Mouse (Mus musculus): ENCODE data around the gene Slc5a4a. TPM values are rescaled to one million over a fixed set of nuclear protein-coding genes. Genes with fewer than 3 reads are reported as not detected.

Gene Slc5a4a
- polyA plus RNA-seq, 1 experiment from 2014 or later: not detected

DNA sequence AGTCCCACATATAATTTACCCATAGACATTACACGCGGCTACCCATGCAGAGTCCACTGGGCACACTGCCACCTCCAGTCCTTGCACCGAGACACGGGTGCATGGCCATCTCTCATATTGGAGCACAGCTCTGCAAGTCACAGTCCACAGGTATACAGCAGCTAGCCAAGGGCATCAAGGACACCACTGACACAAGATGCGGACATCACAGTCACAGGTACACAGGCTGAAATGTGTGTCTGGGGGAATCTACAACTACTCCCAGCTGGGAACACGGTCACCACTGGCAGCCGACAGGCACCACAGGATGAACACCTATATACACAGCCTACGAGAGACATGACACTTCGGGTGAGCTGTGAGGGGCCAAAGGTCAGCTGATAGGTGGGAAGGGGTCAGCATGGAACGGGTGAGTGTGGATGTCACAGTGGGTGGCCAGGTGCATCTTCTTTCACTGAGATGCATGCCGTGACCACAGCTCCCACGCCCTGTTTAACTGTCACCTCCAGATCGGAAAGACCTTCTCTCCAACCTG lies 60.1 kb downstream of the Slc5a4a start:
- Histone ChIP-seq H3K27ac (ENCODE audit: low read depth, low read length) (no peak overlapping the region), H3K36me3 (ENCODE audit: control insufficient read depth, insufficient read depth, low read length) (peaks cover 18% of the 10 kb centered on the region; the same call in 1 of the 2 replicates), H3K27me3 (ENCODE audit: control insufficient read depth, insufficient read depth, low read length) (no peaks in the 10 kb centered on the region), H3K4me1 (ENCODE audit: control insufficient read depth, insufficient read depth, low read length) (no peaks in the 10 kb centered on the region), H3K4me3 (ENCODE audit: low read length) (no peak overlapping the region), H3K9me3 (ENCODE audit: control insufficient read depth, low read length) (no peaks in the 10 kb centered on the region), H3K4me2 (replicated peaks; ENCODE audit: low read depth, low read length) (no peak overlapping the region), H3K9ac (ENCODE audit: low read depth, low read length) (no peak overlapping the region)
- WGBS: 87% methylated on average over 13 of the region's 13 CpGs
- no peak for ATAC-seq (ENCODE audit: low FRiP score, low TSS enrichment)

DNA sequence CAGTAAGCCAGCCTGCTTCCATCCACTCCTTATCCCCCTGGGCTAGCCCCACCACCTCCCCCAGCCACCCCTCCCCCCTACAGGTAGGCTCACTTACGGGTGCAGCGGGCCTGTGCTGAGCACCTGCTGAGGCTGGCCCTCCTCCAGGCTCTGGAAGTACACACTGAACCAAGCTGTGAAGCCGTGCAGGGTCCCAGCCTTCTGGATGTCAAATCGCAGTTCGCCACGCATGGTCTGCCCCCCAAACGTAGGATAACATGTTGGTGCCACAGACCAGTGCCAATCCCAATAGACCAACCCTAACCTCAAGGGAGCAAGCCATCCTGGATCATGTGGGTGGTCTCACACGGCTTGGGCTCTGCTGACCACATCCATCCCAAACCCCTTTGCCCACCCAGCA lies 62.0 kb downstream of the Slc5a4a start:
- no peaks in the 10 kb centered on the region for H3K27me3 ChIP-seq (ENCODE audit: control insufficient read depth, insufficient read depth, low read length)
- H3K4me3 ChIP-seq (ENCODE audit: low read length): no peak overlapping the region
- no peaks in the 10 kb centered on the region; the same call in 1 of the 2 replicates for H3K9me3 ChIP-seq (ENCODE audit: control insufficient read depth, low read length)
- H3K27ac ChIP-seq (ENCODE audit: low read depth, low read length): no peak overlapping the region
- H3K36me3 ChIP-seq (ENCODE audit: control insufficient read depth, insufficient read depth, low read length): peaks cover 23% of the 10 kb centered on the region; the same call in 1 of the 2 replicates
- no peak overlapping the region for H3K9ac ChIP-seq (ENCODE audit: low read depth, low read length)
- no peak overlapping the region for H3K4me2 ChIP-seq (replicated peaks; ENCODE audit: low read depth, low read length)
- ATAC-seq (ENCODE audit: low FRiP score, low TSS enrichment): no peak
- no peaks in the 10 kb centered on the region for H3K4me1 ChIP-seq (ENCODE audit: control insufficient read depth, insufficient read depth, low read length)
- 88% methylated on average over 8 of the region's 8 CpGs for WGBS

DNA sequence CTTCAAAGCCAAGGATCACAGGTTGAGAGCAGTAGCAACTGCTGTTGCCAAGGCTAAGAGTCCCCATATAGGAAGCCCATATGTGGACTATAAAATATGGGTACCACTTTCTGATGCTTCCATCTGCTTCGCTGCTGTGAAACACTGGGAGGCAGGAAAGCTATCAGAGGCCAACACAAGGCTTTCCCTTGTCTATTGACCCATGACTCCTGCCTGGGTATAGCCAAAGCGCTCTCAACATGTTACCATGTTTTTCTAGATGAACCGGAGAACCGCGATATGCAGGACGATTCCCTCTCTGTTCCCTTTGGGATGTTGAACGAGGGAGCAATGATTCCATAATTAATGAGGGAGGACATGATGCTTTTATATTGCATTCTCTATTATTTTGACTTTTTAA lies 63.6 kb downstream of the Slc5a4a start:
- ATAC-seq (ENCODE audit: low FRiP score, low TSS enrichment): no peak
- no peaks in the 10 kb centered on the region for H3K4me1 ChIP-seq (ENCODE audit: control insufficient read depth, insufficient read depth, low read length)
- no peaks in the 10 kb centered on the region for H3K27me3 ChIP-seq (ENCODE audit: control insufficient read depth, insufficient read depth, low read length)
- H3K9me3 ChIP-seq (ENCODE audit: control insufficient read depth, low read length): peaks cover 9% of the 10 kb centered on the region
- H3K4me2 ChIP-seq (replicated peaks; ENCODE audit: low read depth, low read length): no peak overlapping the region
- H3K27ac ChIP-seq (ENCODE audit: low read depth, low read length): no peak overlapping the region
- no peak overlapping the region for H3K4me3 ChIP-seq (ENCODE audit: low read length)
- H3K9ac ChIP-seq (ENCODE audit: low read depth, low read length): no peak overlapping the region
- WGBS: 94% methylated on average over 7 of the region's 7 CpGs
- peaks cover 35% of the 10 kb centered on the region for H3K36me3 ChIP-seq (ENCODE audit: control insufficient read depth, insufficient read depth, low read length)

DNA sequence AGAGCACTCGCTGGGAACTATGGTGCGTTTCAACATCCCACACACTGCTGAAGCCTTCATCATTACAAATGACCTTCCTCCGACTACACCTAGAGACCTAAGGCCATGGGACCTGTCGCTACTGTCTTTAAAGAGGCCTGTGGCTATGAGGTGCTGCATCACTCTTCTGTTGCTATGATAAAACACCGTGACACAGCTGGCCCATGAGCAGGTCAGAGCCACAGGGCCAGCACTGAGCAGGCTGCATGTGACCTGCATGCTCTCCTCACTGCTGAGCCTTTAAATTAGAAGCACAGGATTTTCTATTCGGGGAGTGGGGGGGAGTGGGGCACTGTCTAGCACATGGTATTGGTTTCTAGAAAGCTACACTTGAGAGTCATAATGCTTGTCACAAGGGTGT lies 64.9 kb downstream of the Slc5a4a start:
- Histone ChIP-seq H3K4me2 (replicated peaks; ENCODE audit: low read depth, low read length) (no peak overlapping the region), H3K27ac (ENCODE audit: low read depth, low read length) (no peak overlapping the region), H3K4me3 (ENCODE audit: low read length) (no peak overlapping the region), H3K9ac (ENCODE audit: low read depth, low read length) (no peak overlapping the region), H3K9me3 (ENCODE audit: control insufficient read depth, low read length) (peaks cover 9% of the 10 kb centered on the region), H3K27me3 (ENCODE audit: control insufficient read depth, insufficient read depth, low read length) (no peaks in the 10 kb centered on the region), H3K4me1 (ENCODE audit: control insufficient read depth, insufficient read depth, low read length) (no peaks in the 10 kb centered on the region), H3K36me3 (ENCODE audit: control insufficient read depth, insufficient read depth, low read length) (peaks cover 43% of the 10 kb centered on the region)
- WGBS: 96% methylated on average over 6 of the region's 6 CpGs
- no peak for ATAC-seq (ENCODE audit: low FRiP score, low TSS enrichment)

DNA sequence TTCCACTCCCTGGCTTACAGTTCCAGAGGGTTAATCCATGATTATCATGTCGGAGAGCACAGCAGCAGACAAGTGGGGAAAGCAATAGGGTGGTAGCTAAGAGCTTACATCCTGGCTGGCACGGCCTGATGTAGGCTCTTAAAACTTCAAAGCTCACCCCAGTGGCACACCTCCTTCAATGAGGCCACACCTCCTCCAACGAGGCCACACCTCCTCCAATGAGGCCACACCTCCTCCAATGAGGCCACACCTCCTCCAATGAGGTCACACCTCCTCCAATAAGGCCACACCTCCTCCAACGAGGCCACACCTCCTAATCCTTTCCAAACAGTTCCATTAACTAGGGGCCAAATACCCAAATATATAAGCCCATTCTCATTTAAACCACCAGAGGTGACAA lies 66.9 kb downstream of the Slc5a4a start:
- ATAC-seq (ENCODE audit: low FRiP score, low TSS enrichment): no peak
- Histone ChIP-seq H3K4me2 (replicated peaks; ENCODE audit: low read depth, low read length) (no peak overlapping the region), H3K27me3 (ENCODE audit: control insufficient read depth, insufficient read depth, low read length) (no peaks in the 10 kb centered on the region), H3K4me1 (ENCODE audit: control insufficient read depth, insufficient read depth, low read length) (no peaks in the 10 kb centered on the region), H3K4me3 (ENCODE audit: low read length) (no peak overlapping the region), H3K9ac (ENCODE audit: low read depth, low read length) (no peak overlapping the region), H3K36me3 (ENCODE audit: control insufficient read depth, insufficient read depth, low read length) (peaks cover 36% of the 10 kb centered on the region), H3K27ac (ENCODE audit: low read depth, low read length) (no peak overlapping the region), H3K9me3 (ENCODE audit: control insufficient read depth, low read length) (peaks cover 9% of the 10 kb centered on the region)
- WGBS: 92% methylated on average over 4 of the region's 4 CpGs

DNA sequence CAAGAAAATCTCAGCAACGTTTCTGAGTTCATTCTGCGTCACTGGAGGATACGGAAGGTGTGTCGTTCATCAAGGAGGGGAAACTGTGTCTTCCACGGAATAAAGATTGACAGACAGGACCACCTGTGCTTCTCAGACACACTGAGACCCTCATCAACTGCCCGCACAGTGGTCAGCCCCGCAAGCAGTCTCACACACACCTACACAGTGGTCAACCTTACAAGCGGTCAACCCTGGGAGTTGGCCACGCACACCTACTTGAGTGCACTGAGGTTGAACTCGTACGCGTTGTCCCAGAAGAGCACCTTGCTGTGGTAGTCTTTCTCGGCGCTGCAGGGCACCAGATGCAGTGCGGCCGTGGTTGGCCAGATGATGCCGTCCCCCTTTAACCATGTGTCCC lies 69.8 kb downstream of the Slc5a4a start:
- Histone ChIP-seq H3K4me2 (replicated peaks; ENCODE audit: low read depth, low read length) (no peak overlapping the region), H3K36me3 (ENCODE audit: control insufficient read depth, insufficient read depth, low read length) (peaks cover 44% of the 10 kb centered on the region), H3K9me3 (ENCODE audit: control insufficient read depth, low read length) (peaks cover 9% of the 10 kb centered on the region), H3K4me3 (ENCODE audit: low read length) (no peak overlapping the region), H3K27me3 (ENCODE audit: control insufficient read depth, insufficient read depth, low read length) (no peaks in the 10 kb centered on the region), H3K4me1 (ENCODE audit: control insufficient read depth, insufficient read depth, low read length) (no peaks in the 10 kb centered on the region), H3K9ac (ENCODE audit: low read depth, low read length) (no peak overlapping the region), H3K27ac (ENCODE audit: low read depth, low read length) (no peak overlapping the region)
- WGBS: 96% methylated on average over 17 of the region's 17 CpGs
- no peak for ATAC-seq (ENCODE audit: low FRiP score, low TSS enrichment)

DNA sequence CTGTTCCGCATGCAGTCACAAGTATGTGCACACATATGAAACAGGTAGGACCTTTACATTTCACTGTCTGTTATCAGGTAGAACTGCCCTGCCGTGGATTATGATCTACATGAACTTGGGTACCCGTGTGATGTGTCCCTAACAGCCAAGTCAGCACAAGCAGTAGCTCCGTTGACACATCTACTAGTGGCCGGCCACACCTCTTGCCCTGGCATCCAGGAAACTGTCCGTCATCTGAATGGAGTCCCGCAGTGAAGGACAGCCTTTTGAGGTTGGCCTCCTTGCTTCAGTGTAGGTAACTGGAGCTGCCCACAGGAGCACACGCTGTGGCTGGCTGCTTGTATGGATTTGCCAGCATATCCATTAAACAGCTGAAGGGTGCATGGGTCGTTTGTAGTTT lies 71.0 kb downstream of the Slc5a4a start:
- Histone ChIP-seq H3K9ac (ENCODE audit: low read depth, low read length) (no peak overlapping the region), H3K4me3 (ENCODE audit: low read length) (no peak overlapping the region), H3K36me3 (ENCODE audit: control insufficient read depth, insufficient read depth, low read length) (peaks cover 50% of the 10 kb centered on the region), H3K9me3 (ENCODE audit: control insufficient read depth, low read length) (peaks cover 9% of the 10 kb centered on the region), H3K4me1 (ENCODE audit: control insufficient read depth, insufficient read depth, low read length) (no peaks in the 10 kb centered on the region), H3K4me2 (replicated peaks; ENCODE audit: low read depth, low read length) (no peak overlapping the region), H3K27ac (ENCODE audit: low read depth, low read length) (no peak overlapping the region), H3K27me3 (ENCODE audit: control insufficient read depth, insufficient read depth, low read length) (no peaks in the 10 kb centered on the region)
- 84% methylated on average over 9 of the region's 9 CpGs for WGBS
- no peak for ATAC-seq (ENCODE audit: low FRiP score, low TSS enrichment)

DNA sequence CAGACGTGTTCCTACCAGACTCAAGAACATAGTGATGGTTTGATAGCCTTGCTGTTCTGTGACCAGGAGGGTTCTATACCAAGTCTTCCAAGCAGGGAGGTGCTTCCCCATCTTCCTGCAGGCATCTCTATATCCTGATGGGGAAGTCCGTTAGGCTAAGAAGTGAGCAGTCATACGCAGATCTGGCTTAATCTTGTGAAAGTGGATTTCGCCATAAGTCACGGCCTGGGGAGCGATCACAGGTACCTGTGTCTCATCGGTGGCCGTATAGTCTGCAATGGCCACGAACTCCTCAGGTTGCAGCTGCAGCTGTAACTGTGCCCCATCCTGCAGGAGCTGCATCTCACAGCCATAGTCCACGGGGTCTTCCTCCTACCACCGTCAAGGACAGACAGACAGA lies 78.7 kb downstream of the Slc5a4a start:
- Histone ChIP-seq H3K27me3 (ENCODE audit: control insufficient read depth, insufficient read depth, low read length) (no peaks in the 10 kb centered on the region), H3K9me3 (ENCODE audit: control insufficient read depth, low read length) (no peaks in the 10 kb centered on the region), H3K27ac (ENCODE audit: low read depth, low read length) (no peak overlapping the region), H3K9ac (ENCODE audit: low read depth, low read length) (no peak overlapping the region), H3K4me3 (ENCODE audit: low read length) (no peak overlapping the region), H3K4me1 (ENCODE audit: control insufficient read depth, insufficient read depth, low read length) (no peaks in the 10 kb centered on the region), H3K4me2 (replicated peaks; ENCODE audit: low read depth, low read length) (no peak overlapping the region), H3K36me3 (ENCODE audit: control insufficient read depth, insufficient read depth, low read length) (peaks cover 31% of the 10 kb centered on the region; the same call in 1 of the 2 replicates)
- WGBS: 96% methylated on average over 11 of the region's 11 CpGs
- no peak for ATAC-seq (ENCODE audit: low FRiP score, low TSS enrichment)

DNA sequence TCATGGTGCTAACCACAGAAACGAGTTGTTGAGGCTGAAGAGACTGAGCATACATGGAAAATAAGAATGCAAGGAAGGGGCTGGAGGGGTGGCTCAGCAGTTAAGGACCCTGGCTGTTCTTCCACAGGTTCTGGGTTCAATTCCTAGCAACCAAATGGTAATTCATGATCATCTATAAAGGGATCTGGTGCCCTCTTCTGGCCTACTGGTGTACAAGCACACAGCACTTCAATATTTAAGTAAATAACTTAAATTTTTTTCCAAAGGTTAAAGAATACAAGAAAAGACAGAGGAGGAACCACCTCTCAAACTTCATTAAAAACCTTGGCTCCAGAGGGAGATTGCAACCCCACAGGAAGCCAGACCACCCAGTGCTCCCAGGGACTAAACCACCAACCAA lies 82.4 kb downstream of the Slc5a4a start:
- Histone ChIP-seq H3K9ac (ENCODE audit: low read depth, low read length) (no peak overlapping the region), H3K9me3 (ENCODE audit: control insufficient read depth, low read length) (no peaks in the 10 kb centered on the region), H3K27me3 (ENCODE audit: control insufficient read depth, insufficient read depth, low read length) (no peaks in the 10 kb centered on the region), H3K27ac (ENCODE audit: low read depth, low read length) (no peak overlapping the region), H3K4me1 (ENCODE audit: control insufficient read depth, insufficient read depth, low read length) (no peaks in the 10 kb centered on the region), H3K4me2 (replicated peaks; ENCODE audit: low read depth, low read length) (no peak overlapping the region), H3K36me3 (ENCODE audit: control insufficient read depth, insufficient read depth, low read length) (peaks cover 9% of the 10 kb centered on the region; the same call in 1 of the 2 replicates), H3K4me3 (ENCODE audit: low read length) (no peak overlapping the region)
- no peak for ATAC-seq (ENCODE audit: low FRiP score, low TSS enrichment)
- 76% methylated on average over 1 of the region's 1 CpGs for WGBS
